Mouse (Mus musculus) 3T3-L1 (cell line): ENCODE measurements around the gene 4931428L18Rik.

ENCODE experiments used
- DNase-seq: peaks from one replicate; pipeline ENCODE4 v3.0.0-alpha.2; 2015; ENCODE audit warnings: low read depth, low spot score

4931428L18Rik gene

DNA sequence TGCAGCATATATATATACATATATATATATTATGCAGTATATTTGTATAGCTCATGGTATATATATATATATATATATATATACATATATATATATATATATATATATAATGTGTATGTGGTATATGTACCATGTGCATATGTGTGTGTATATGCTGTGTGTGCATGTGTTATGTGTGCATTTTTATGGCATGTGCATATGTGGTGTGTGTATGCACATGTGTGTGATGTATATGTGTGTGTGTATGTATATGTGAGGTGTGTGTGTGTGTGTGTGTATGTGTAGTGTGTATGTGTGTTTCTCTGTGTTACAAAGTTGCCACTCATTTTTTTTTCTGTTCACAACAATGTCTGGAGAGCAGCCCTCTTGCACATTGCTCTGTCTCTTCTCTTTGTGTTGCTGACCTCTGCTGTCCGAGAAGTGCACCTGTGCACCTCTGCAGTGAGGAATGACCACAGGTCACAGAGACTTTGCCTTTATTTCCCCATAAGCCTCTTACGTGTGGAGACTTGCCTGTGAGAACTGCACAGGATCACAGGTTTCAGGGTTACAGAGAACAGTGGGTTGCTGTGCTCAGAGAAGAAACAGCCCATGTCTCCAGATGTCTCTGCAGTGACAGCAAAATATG is 69.6 kb downstream of the 4931428L18Rik start:
- peak; percentile 43 for DNase-seq

DNA sequence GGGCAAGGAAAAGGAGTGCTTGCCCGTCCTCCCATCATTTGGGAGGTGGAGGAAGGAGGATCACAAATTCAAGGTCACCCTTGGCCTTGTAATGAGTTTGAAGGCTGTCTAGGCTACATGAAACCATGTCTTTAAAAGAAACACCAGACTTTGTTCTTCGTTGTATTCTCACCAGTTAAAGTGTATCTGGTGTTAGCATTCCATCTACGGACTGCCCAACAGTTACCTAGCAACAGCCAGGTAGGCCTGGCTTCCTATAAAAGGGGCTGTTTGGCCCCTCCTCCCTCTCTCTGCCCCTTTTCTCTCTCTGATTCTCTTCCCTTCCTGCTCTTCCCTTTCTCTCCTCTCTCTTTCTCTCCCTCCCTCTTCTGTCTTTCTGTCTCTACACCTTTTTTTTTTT is 71.9 kb downstream of the 4931428L18Rik start:
- no peak for DNase-seq

GRCm38 (mm10) chr1:31149671-31150070 is 72.8 kb downstream of the 4931428L18Rik start:
- peak; percentile 14 for DNase-seq

GRCm38 (mm10) chr1:31143571-31143970 is 78.9 kb downstream of the 4931428L18Rik start:
- no peak for DNase-seq

GRCm38 (mm10) chr1:31142288-31143094 is 80.0 kb downstream of the 4931428L18Rik start:
- DNase-seq, result no peak

DNA sequence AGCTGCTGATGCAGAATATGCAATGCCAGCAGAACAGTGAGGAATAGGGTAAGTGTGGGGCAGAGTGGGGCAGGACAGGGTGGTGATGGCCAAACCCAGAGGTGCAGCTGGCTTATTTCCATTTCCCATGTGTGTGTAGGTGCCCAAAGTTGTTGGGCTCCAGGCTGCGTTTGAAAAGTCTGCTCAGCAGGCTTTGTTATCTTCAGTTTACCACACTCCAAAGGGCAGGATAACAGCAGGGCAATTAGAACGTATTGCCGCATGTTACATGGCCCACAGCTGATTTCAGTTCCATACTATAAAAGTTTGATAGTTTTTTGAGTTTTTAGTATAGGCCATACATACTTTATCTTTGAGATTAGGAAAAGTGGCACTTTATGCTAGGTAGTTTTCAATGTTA is 84.1 kb downstream of the 4931428L18Rik start:
- no peak for DNase-seq

DNA sequence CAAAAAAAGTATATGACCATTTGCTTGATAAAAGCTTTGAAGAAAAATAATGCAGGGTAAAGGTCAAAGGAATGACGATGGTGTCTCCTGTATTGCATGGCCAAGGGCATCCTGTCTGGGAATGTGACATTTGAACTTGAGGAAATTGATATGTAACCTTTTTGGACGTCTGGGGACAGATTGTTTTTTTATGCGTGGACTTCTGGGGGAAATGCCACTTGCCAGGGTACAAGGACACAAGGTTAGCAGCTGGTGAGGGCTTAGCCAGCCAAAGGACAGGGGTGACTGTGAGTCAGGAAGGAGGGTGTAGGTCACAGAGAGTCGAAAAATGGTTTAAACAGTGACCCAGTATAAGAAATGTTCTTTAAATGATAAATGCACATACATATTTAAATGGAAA is 109.0 kb downstream of the 4931428L18Rik start:
- no peak for DNase-seq

DNA sequence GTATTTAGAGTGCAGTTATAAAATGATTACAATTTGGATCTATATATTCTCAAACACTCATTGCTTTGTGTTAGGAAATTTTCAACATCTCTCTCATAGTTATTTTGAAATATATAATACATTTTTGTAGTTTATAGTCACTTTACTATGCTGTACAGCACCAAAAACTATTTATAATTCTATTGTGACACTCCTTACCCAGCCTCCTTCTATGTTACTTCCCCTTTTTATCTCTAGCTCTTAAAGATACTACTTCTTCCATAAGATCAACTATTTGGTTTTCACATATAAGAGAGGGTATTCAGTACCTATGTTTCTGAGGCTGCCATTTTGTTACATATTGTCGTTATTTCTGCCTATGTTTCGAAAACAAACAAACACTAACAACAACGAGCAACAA is 114.5 kb downstream of the 4931428L18Rik start:
- no peak for DNase-seq

DNA sequence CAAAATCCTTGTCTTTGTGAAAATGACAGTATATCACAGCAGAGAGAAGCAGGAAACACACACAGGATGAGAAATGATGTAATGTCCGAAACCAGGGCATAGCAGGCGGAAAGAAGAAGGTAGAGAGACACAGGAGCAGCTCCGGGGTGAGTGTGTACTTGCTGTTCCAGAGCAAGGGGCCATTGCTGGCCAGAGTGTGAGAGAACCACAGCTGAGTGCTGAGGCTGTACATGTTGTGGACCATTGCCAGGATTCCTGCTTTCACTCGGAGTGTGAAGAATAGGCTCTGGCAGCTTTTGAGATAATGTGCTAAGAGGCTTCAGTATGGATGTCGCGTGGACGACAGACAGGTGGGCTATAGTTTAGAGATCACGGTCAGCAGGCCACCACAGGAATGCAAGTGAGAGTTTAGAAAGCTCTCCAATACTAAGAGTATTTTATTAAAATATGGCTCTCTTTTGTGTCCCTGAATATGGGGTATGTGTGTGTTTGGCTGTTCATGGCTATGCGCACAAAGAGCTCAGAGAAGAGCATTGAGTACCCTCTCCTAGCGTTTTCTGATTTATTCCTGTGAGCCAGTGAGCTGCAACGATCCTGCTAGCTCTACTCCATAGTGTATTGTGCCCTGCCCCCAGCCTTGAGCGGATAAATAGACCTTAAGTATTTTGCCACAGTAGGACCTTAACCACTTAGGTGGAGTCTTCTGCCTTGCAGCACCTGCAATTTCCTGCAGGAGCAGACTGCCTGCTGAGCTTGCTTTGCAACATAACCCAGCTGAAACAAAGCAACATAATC is 119.4 kb downstream of the 4931428L18Rik start:
- no peak for DNase-seq

DNA sequence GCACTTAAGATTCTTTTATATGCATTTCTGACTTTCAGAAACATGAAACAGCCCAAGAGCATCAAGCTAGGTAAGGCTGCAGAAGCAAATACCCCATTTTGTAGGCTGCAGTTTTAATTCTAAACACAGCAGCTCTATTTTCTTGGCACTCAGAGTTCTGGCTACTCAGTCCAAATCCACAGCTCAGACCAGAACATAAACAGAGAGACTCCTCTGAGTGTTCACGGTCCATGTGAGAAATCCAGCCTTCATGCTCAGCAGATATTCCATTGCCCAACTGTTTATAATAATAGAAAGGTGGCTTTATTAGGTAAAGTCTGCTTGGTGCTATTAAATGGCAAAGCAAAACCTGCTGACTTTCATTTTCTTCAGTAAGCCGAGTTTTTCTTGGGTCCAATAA is 120.2 kb downstream of the 4931428L18Rik start:
- DNase-seq, result no peak

DNA sequence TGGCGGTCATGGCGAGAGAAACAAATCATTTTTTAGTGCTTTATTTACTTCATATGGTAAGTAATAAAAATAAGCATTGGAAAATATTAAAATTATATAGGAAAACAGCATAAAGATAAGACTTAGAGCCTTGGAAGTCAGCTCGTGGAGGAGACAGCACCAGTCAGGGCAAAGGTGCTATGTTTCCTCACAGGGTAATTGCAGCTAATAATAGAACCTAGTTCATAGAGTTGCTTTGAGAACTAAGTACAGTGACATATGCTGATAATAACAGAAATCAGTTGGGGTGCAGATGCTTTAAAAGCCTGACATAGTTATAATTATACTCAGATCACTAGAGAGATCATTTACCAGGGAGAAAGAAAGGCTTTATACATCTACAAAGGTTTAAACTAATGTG is 125.3 kb downstream of the 4931428L18Rik start:
- no peak for DNase-seq

- no peak for DNase-seq
Observed at GRCm38 (mm10) chr1:31096466-31096793, 126.1 kb downstream of the 4931428L18Rik start.

GRCm38 (mm10) chr1:31095706-31096465 is 126.6 kb downstream of the 4931428L18Rik start:
- DNase-seq, result peak; percentile 82

DNA sequence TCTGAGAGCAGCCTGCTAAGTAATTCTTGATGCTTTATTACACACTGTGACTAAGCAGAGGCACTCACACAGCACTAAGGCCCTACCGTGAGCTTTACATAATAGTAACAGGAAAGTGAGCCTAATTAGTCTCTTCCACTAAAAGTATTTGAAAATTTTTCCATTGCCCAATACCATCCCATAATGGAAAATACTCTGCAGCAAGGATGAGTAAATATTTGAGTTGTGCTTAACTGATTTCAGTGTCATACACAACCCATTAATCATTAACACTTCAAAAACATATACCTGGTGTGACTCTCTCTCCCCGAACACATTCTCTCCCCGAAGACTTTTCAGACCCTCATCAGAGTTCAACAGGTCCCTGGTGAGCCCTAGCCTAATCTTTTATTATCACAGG is 127.7 kb downstream of the 4931428L18Rik start:
- no peak for DNase-seq

DNA sequence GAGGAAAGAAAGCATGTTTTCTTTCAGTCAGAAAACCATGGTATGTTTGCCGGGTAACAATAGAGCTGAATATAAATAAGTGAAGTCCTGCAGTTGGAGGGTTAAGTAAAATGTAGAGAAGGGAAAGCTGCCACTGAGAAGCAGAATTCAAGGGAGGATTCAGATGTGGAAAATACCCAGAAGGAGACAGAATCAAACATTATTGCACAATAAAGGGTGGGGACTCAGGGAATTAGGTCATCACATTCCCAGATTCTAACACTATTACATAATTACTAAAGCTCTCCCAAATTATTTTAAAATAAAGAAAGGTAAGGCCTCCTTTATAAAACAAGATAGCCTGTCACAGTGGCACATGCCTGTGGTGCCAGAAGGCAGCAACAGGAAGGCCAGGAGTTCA is 128.5 kb downstream of the 4931428L18Rik start:
- DNase-seq, result peak; percentile 41

DNA sequence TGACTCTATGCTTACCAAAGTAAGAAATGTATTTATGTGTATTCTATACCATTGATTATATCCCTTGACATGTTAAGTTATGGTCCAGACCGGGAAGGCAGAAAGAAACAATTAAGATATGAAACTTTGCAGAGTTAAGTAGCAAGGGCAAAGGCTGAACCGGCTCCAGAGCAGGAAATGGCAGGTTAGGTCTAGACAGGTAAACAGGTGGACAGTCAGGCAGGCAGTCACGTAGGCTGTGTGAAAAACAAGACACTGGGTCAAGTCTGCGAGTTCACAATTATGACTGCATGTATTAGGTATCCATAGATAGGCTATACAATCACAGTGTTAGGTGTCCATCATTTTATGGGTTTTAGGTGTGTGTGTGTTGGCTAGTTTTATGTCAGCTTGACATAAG is 133.8 kb downstream of the 4931428L18Rik start:
- no peak for DNase-seq

GRCm38 (mm10) chr1:31072523-31073370 is 149.7 kb downstream of the 4931428L18Rik start:
- no peak for DNase-seq

- no peak for DNase-seq
Observed at GRCm38 (mm10) chr1:31071209-31071608, 151.3 kb downstream of the 4931428L18Rik start.

DNA sequence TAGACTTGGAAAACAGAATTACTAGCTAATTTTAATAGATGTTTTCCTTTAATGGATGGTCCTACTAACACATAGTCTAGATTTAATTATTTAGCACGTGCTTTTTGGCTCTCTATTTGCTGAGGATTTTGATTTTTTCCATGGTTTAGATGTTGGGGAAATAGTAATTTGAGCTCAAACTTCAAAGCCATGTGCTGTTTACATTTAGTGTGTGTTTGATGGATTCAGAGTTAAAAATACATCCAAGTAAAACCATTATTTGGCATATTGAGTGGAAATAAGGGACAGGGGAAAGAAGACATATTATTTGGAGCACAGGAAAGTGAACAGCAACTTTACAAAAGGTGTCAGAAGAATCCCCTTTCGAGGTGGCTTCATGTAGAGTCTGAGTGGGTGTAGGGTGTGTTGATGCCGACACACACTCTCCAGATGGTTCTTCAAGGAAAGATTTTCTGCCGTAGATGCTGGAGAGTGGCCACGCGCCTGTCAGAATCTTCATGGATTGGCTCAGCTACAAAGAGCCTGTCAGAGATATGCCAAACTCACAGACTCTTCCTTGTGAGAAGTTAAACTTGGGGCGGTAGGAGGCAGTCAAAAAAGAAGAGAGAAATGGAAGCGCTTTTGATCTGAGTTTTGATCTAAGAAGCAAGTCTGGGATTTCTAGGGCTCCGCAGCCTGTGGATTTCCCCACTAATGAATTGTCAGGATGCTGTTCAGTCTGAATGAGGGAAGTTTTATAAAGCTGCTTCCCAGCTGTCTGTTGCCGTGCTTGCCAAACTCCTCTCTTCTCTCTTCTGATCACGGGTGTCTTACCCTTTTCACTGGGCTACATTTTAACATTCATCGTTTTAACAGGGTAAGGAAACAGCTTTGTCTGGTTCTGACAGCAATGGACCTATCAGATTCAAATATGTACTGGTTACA is 157.4 kb downstream of the 4931428L18Rik start:
- DNase-seq, result no peak

DNA sequence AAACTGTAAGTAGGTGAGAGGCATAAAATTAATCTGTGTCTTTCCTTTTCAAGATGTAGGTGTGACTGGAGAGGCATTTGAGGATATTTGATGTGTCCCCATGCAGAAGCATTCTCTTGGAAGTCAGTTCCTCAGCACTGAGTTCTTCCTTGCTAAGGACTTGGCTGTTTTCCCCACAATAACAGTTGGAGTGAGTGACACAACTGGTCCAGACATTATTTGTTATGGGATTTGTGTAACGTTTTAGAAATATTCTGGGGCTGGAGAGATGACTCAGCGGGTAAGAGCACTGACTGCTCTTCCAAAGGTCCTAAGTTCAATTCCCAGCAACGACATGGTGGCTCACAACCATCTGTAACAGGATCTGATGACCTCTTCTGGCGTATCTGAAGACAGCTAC is 162.7 kb downstream of the 4931428L18Rik start:
- peak; percentile 72 for DNase-seq
